Mouse (Mus musculus) liver, postnatal 0 days (tissue): ENCODE results near the gene Trim25.

Experiments used
- CTCF ChIP-seq: sonication (generic); IDR thresholded peaks from 2 replicates; pipeline ENCODE4 v1.5.1; 2016; ENCODE audit warnings: antibody characterized with exemption, low read depth
- EP300 ChIP-seq: IDR thresholded peaks from 2 replicates; pipeline ENCODE4 v1.6.1; 2016; ENCODE audit warnings: antibody characterized with exemption, low read depth, mild to moderate bottlenecking

DNA sequence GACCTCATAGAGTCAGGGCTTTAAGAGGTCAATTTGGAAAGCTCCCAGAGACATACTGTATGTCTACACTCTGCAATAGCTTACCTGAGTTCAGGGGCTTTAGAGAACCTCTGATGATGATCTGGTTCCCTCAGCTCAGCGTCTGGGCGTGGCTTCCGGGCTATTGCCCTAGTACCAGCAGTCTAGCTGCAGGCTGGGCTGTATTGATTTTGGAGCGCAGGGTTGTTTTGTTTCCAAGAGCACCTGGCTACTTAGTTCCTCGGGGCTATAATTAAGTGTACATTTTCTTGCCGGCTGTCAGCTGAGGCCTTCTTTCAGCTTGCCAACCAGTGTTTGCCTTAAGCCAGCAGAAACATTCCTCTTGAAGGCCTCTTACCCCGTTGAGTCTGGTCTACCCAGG, 10.3 kb downstream of the Trim25 start:
- TF ChIP-seq CTCF (no peak), EP300 (no peak)
